Mouse (Mus musculus): ENCODE data around the gene Naa80. TPM values are rescaled to one million over a fixed set of nuclear protein-coding genes. Genes with fewer than 3 reads are reported as not detected.
"Not testable (repeated sequence)": the region's sequence is repeated elsewhere in the genome, so short reads cannot be mapped to it uniquely, and the experiment has no call there.

Naa80 gene
- polyA plus RNA-seq, 1 experiment from 2014 or later: 16.7 TPM

- ATAC-seq (ENCODE audit: insufficient number of reproducible peaks, low FRiP score, low TSS enrichment, low read depth) (no peak), DNase-seq (ENCODE audit: low spot score) (no peak)
- Histone ChIP-seq H3K4me1 (ENCODE audit: control insufficient read depth, insufficient read depth, low read length) (peaks cover 29% of the 10 kb centered on the region), H3K4me3 (ENCODE audit: low read depth, low read length) (no peak overlapping the region), H3K36me3 (ENCODE audit: control insufficient read depth, insufficient read depth, low read length) (peaks cover 21% of the 10 kb centered on the region; the same call in 1 of the 2 replicates), H3K27me3 (ENCODE audit: control insufficient read depth, insufficient read depth, low read length) (no peaks in the 10 kb centered on the region), H3K9me3 (ENCODE audit: control insufficient read depth, low read length) (no peaks in the 10 kb centered on the region), H3K9ac (ENCODE audit: low read length) (no peak overlapping the region), H3K27ac (replicated peaks; ENCODE audit: low read depth, low read length) (no peak overlapping the region), H3K4me2 (ENCODE audit: low read depth, severe bottlenecking) (no peak overlapping the region)
- 93% methylated on average over 22 of the region's 22 CpGs for WGBS
Measured at GRCm38 (mm10) chr9:107571534-107572326, 7.0 kb upstream of the Naa80 start.

- Histone ChIP-seq H3K27ac (replicated peaks; ENCODE audit: low read depth, low read length) (no peak overlapping the region), H3K9ac (ENCODE audit: low read length) (no peak overlapping the region)
Measured at GRCm38 (mm10) chr9:107572327-107572662, 6.4 kb upstream of the Naa80 start.

GRCm38 (mm10) chr9:107573774-107574173 is 4.9 kb upstream of the Naa80 start:
- H3K27me3 ChIP-seq (ENCODE audit: control insufficient read depth, insufficient read depth, low read length); H3K4me3 ChIP-seq (ENCODE audit: low read depth, low read length); H3K9me3 ChIP-seq (ENCODE audit: control insufficient read depth, low read length); DNase-seq (ENCODE audit: low spot score); H3K9ac ChIP-seq (ENCODE audit: low read length); H3K4me2 ChIP-seq (ENCODE audit: low read depth, severe bottlenecking); H3K27ac ChIP-seq (replicated peaks; ENCODE audit: low read depth, low read length); ATAC-seq (ENCODE audit: insufficient number of reproducible peaks, low FRiP score, low TSS enrichment, low read depth): not testable (repeated sequence)
- H3K36me3 ChIP-seq (ENCODE audit: control insufficient read depth, insufficient read depth, low read length): peaks cover 21% of the 10 kb centered on the region; the same call in 1 of the 2 replicates
- peaks cover 32% of the 10 kb centered on the region for H3K4me1 ChIP-seq (ENCODE audit: control insufficient read depth, insufficient read depth, low read length)
- WGBS: 79% methylated on average over 6 of the region's 6 CpGs

More at GRCm38 (mm10) chr9:107572327-107572662, 6.4 kb upstream of the Naa80 start:
- H3K36me3 ChIP-seq (ENCODE audit: control insufficient read depth, insufficient read depth, low read length): peaks cover 21% of the 10 kb centered on the region; the same call in 1 of the 2 replicates
- no peaks in the 10 kb centered on the region for H3K9me3 ChIP-seq (ENCODE audit: control insufficient read depth, low read length)
- H3K27me3 ChIP-seq (ENCODE audit: control insufficient read depth, insufficient read depth, low read length): no peaks in the 10 kb centered on the region
- no peak for DNase-seq (ENCODE audit: low spot score)
- peaks cover 28% of the 10 kb centered on the region for H3K4me1 ChIP-seq (ENCODE audit: control insufficient read depth, insufficient read depth, low read length)
- H3K4me3 ChIP-seq (ENCODE audit: low read depth, low read length): no peak overlapping the region
- 96% methylated on average over 2 of the region's 2 CpGs for WGBS
- no peak for ATAC-seq (ENCODE audit: insufficient number of reproducible peaks, low FRiP score, low TSS enrichment, low read depth)
- H3K4me2 ChIP-seq (ENCODE audit: low read depth, severe bottlenecking): no peak overlapping the region

GRCm38 (mm10) chr9:107575579-107576356 is 2.9 kb upstream of the Naa80 start:
- Histone ChIP-seq H3K36me3 (ENCODE audit: control insufficient read depth, insufficient read depth, low read length) (peaks cover 19% of the 10 kb centered on the region; the same call in 1 of the 2 replicates), H3K4me2 (ENCODE audit: low read depth, severe bottlenecking) (no peak overlapping the region), H3K9ac (ENCODE audit: low read length) (no peak overlapping the region), H3K4me1 (ENCODE audit: control insufficient read depth, insufficient read depth, low read length) (peaks cover 26% of the 10 kb centered on the region), H3K27ac (replicated peaks; ENCODE audit: low read depth, low read length) (peak overlapping the region; percentile 73), H3K9me3 (ENCODE audit: control insufficient read depth, low read length) (no peaks in the 10 kb centered on the region), H3K27me3 (ENCODE audit: control insufficient read depth, insufficient read depth, low read length) (no peaks in the 10 kb centered on the region), H3K4me3 (ENCODE audit: low read depth, low read length) (no peak overlapping the region)
- DNase-seq (ENCODE audit: low spot score): peak; percentile 41
- WGBS: 82% methylated on average over 14 of the region's 14 CpGs
- no peak for ATAC-seq (ENCODE audit: insufficient number of reproducible peaks, low FRiP score, low TSS enrichment, low read depth)

GRCm38 (mm10) chr9:107576357-107577107 is 2.2 kb upstream of the Naa80 start, which contains the start of gene Hyal1:
Gene Hyal1 (plus strand): TSS chr9:107576927.
- Histone ChIP-seq H3K4me1 (ENCODE audit: control insufficient read depth, insufficient read depth, low read length) (peaks cover 24% of the 10 kb centered on the region), H3K4me2 (ENCODE audit: low read depth, severe bottlenecking) (peak within 1 kb of the TSS; percentile 70), H3K9me3 (ENCODE audit: control insufficient read depth, low read length) (no peaks in the 10 kb centered on the region), H3K27ac (replicated peaks; ENCODE audit: low read depth, low read length) (peak within 1 kb of the TSS; percentile 73), H3K36me3 (ENCODE audit: control insufficient read depth, insufficient read depth, low read length) (peaks cover 15% of the 10 kb centered on the region; the same call in 1 of the 2 replicates), H3K9ac (ENCODE audit: low read length) (peak within 1 kb of the TSS; percentile 64), H3K27me3 (ENCODE audit: control insufficient read depth, insufficient read depth, low read length) (no peaks in the 10 kb centered on the region), H3K4me3 (ENCODE audit: low read depth, low read length) (peak within 1 kb of the TSS; percentile 27)
- peak; percentile 84 for DNase-seq (ENCODE audit: low spot score)
- 27% methylated on average over 16 of the region's 16 CpGs for WGBS
- ATAC-seq (ENCODE audit: insufficient number of reproducible peaks, low FRiP score, low TSS enrichment, low read depth): peak; percentile 55

GRCm38 (mm10) chr9:107577871-107578270 is 816 bp upstream of the Naa80 start:
- DNase-seq (ENCODE audit: low spot score): no peak
- H3K4me2 ChIP-seq (ENCODE audit: low read depth, severe bottlenecking): no peak overlapping the region; the same call in 1 of the 2 replicates
- no peak overlapping the region for H3K9ac ChIP-seq (ENCODE audit: low read length)
- H3K4me1 ChIP-seq (ENCODE audit: control insufficient read depth, insufficient read depth, low read length): peaks cover 24% of the 10 kb centered on the region
- no peak overlapping the region for H3K4me3 ChIP-seq (ENCODE audit: low read depth, low read length)
- ATAC-seq (ENCODE audit: insufficient number of reproducible peaks, low FRiP score, low TSS enrichment, low read depth): no peak
- WGBS: 94% methylated on average over 10 of the region's 10 CpGs
- peaks cover 4% of the 10 kb centered on the region for H3K36me3 ChIP-seq (ENCODE audit: control insufficient read depth, insufficient read depth, low read length)
- H3K27ac ChIP-seq (replicated peaks; ENCODE audit: low read depth, low read length): no peak overlapping the region
- H3K27me3 ChIP-seq (ENCODE audit: control insufficient read depth, insufficient read depth, low read length): no peaks in the 10 kb centered on the region
- no peaks in the 10 kb centered on the region for H3K9me3 ChIP-seq (ENCODE audit: control insufficient read depth, low read length)

GRCm38 (mm10) chr9:107579023-107579900 is 575 bp downstream of the Naa80 start:
- 97% methylated on average over 14 of the region's 14 CpGs for WGBS

More at GRCm38 (mm10) chr9:107579023-107579900, 575 bp downstream of the Naa80 start:
- H3K27me3 ChIP-seq (ENCODE audit: control insufficient read depth, insufficient read depth, low read length): no peaks in the 10 kb centered on the region
- H3K4me3 ChIP-seq (ENCODE audit: low read depth, low read length): no peak overlapping the region
- peaks cover 24% of the 10 kb centered on the region for H3K4me1 ChIP-seq (ENCODE audit: control insufficient read depth, insufficient read depth, low read length)
- peaks cover 7% of the 10 kb centered on the region for H3K36me3 ChIP-seq (ENCODE audit: control insufficient read depth, insufficient read depth, low read length)
- H3K27ac ChIP-seq (replicated peaks; ENCODE audit: low read depth, low read length): no peak overlapping the region
- H3K9me3 ChIP-seq (ENCODE audit: control insufficient read depth, low read length): no peaks in the 10 kb centered on the region
- H3K9ac ChIP-seq (ENCODE audit: low read length): no peak overlapping the region
- DNase-seq (ENCODE audit: low spot score): no peak
- H3K4me2 ChIP-seq (ENCODE audit: low read depth, severe bottlenecking): no peak overlapping the region
- no peak for ATAC-seq (ENCODE audit: insufficient number of reproducible peaks, low FRiP score, low TSS enrichment, low read depth)

Measured in limb, embryonic 11.5 days (tissue).